Mouse (Mus musculus) lung, adult 2 months (tissue): Measurements from ENCODE around the gene A3galt2. TPM values are rescaled to one million over a fixed set of nuclear protein-coding genes. Genes with fewer than 3 reads are reported as not detected.

ENCODE experiments used
- DNase-seq: peaks from one replicate; pipeline ENCODE4 v3.0.0; 2022
- H3K4me1 ChIP-seq: fragments of 200-500 bp; 2 replicates; pipeline ENCODE4 v1.6.1; 2011; ENCODE audit warnings: low read length; ENCODE audit not compliant: control insufficient read depth, insufficient read depth
- H3K4me3 ChIP-seq: fragments of 200-500 bp; replicated peaks from 2 replicates; pipeline ENCODE3; 2011; ENCODE audit warnings: low read depth, mild to moderate bottlenecking, control low read depth, low read length; ENCODE audit errors: extremely low read depth
- CTCF ChIP-seq: fragments of 200-500 bp; IDR thresholded peaks from 2 replicates; pipeline ENCODE4 v1.5.1; 2011; ENCODE audit warnings: mild to moderate bottlenecking, low read length, control low read depth; ENCODE audit not compliant: insufficient read depth
- POLR2A ChIP-seq: fragments of 200-500 bp; IDR thresholded peaks from 2 replicates; pipeline ENCODE4 v1.6.1; 2011; ENCODE audit warnings: low read depth, mild to moderate bottlenecking, control low read depth, low read length, borderline replicate concordance; ENCODE audit errors: extremely low read depth
- WGBS: fragments of 180-500 bp; shearing (Covaris S2); methylation state at CpG from one replicate; pipeline ENCODE4 v1.1.7; 2018; 5-methylcytosine and 5-hydroxymethylcytosine counted together
- polyA plus RNA-seq: library from polyadenylated mRNA; depleted of rRNA; stranded (reverse); fragments of >200 nt; gene quantifications from 2 replicates; pipeline ENCODE4 v1.2.3, GENCODE M21; 2012

Gene A3galt2
- polyA plus RNA-seq, 1 experiment = 0.34 TPM

- H3K4me1 ChIP-seq = peaks cover 9% of the 10 kb centered on the region
- 47% methylated on average over 13 of the region's 13 CpGs for WGBS
- DNase-seq = no peak
Measured at GRCm38 (mm10) chr4:128769569-128770355, 14.6 kb downstream of the A3galt2 start.

GRCm38 (mm10) chr4:128770698-128771097, 15.5 kb downstream of the A3galt2 start:
- TF ChIP-seq POLR2A (no peak), CTCF (no peak)
- H3K4me3 ChIP-seq = no peak overlapping the region
- 71% methylated on average over 5 of the region's 5 CpGs for WGBS
- peaks cover 9% of the 10 kb centered on the region for H3K4me1 ChIP-seq
- no peak for DNase-seq

More at GRCm38 (mm10) chr4:128769569-128770355, 14.6 kb downstream of the A3galt2 start:
- no peak overlapping the region for H3K4me3 ChIP-seq
- TF ChIP-seq POLR2A = no peak
- TF ChIP-seq CTCF = no peak

DNA sequence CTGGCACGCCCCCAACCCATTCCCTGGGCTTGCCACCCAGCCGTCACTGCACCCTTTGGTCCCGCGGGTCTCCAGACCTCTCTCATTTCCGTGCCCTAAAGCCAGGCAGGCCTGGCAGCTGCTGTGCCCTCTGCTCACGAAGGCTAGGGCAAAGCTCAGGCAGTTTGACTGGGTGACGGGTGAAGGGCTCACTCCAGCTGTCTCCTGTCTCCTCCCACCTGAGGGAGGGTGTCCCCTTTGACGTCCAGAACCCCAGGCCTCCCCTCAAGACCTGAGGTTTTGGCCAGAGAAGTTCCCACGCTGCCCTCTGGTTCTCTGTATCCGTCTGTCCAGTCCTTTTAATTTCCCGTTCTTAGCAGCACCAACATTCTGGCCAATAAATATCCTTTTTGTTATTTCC, 18.7 kb downstream of the A3galt2 start:
- DNase-seq = no peak
- 78% methylated on average over 11 of the region's 11 CpGs for WGBS
- Histone ChIP-seq H3K4me3 (no peak overlapping the region), H3K4me1 (peaks cover 2% of the 10 kb centered on the region; the same call in 1 of the 2 replicates)
- TF ChIP-seq POLR2A (no peak), CTCF (no peak)

DNA sequence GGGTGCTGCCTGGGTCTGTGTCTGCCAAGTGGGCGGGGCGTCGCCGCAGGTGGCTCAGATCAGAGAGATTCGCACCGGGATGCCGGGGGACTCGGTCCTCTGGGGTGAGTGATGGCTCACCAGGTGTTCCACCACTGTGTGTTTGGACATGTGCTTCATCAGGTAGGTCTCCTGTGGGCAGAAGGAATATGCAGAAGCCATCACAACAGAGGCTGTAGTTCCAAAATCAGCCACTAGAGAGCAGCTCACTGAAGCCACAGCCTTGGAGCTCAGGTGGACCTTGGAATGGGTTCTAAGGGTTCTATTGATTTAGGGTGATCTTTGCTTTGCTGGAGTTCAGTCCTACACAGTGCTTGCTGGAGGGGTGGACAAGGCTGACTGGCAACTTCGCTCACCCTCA, 19.3 kb downstream of the A3galt2 start:
- Histone ChIP-seq H3K4me3 (no peak overlapping the region), H3K4me1 (0 out of 2 replicates have a peak, but pooled peaks cover 2% of the 10 kb centered on the region)
- peak; percentile 55 for DNase-seq
- WGBS = 92% methylated on average over 9 of the region's 9 CpGs
- TF ChIP-seq POLR2A = no peak
- peak; percentile 60 for TF ChIP-seq CTCF

GRCm38 (mm10) chr4:128776568-128777289, 21.6 kb downstream of the A3galt2 start:
- Histone ChIP-seq H3K4me1 (no peaks in the 10 kb centered on the region), H3K4me3 (no peak overlapping the region)
- TF ChIP-seq CTCF = peak; percentile 94
- no peak for TF ChIP-seq POLR2A
- peak; percentile 83 for DNase-seq
- WGBS = 49% methylated on average over 20 of the region's 20 CpGs

DNA sequence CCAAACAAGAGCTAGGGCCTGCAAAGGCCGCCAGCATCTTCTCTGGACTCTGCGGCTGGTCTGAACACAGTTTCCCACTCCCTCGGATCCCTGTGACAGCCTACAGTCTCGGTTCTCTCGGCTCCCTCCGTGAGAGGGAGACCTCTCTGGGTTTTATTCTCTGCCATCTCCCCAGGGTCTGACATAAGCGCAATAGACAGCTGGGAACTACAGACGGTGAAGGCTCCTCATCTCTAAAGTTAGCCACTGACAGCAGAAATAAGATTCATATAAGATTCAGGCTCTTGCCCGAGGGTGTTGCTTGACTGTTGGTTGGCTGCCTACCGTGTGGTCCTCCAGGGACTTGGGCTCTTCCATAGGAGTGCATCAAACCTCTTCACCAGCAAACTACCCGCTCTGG, 22.4 kb downstream of the A3galt2 start:
- no peaks in the 10 kb centered on the region for H3K4me1 ChIP-seq
- no peak overlapping the region for H3K4me3 ChIP-seq
- no peak for DNase-seq
- TF ChIP-seq CTCF (no peak), POLR2A (no peak)
- 84% methylated on average over 11 of the region's 11 CpGs for WGBS

- Histone ChIP-seq H3K4me3 (no peak overlapping the region), H3K4me1 (no peaks in the 10 kb centered on the region)
- DNase-seq = no peak
- TF ChIP-seq POLR2A = no peak
- no peak for TF ChIP-seq CTCF
- WGBS = 64% methylated on average over 7 of the region's 7 CpGs
Measured at GRCm38 (mm10) chr4:128782037-128782436, 26.9 kb downstream of the A3galt2 start.

- no peak for TF ChIP-seq CTCF
- TF ChIP-seq POLR2A = no peak
- WGBS = 52% methylated on average over 4 of the region's 4 CpGs
- DNase-seq = no peak
- no peaks in the 10 kb centered on the region for H3K4me1 ChIP-seq
- no peak overlapping the region for H3K4me3 ChIP-seq
Measured at GRCm38 (mm10) chr4:128782645-128783044, 27.5 kb downstream of the A3galt2 start.

- Histone ChIP-seq H3K4me3 (no peak overlapping the region), H3K4me1 (no peaks in the 10 kb centered on the region)
- WGBS = 88% methylated on average over 15 of the region's 15 CpGs
- TF ChIP-seq POLR2A = no peak
- DNase-seq = no peak
Measured at GRCm38 (mm10) chr4:128784950-128785631, 29.9 kb downstream of the A3galt2 start.
